Mouse (Mus musculus) MEL (cell line): ENCODE measurements around the gene Cyp27b1. TPM values are rescaled to one million over a fixed set of nuclear protein-coding genes. Genes with fewer than 3 reads are reported as not detected.
A peak's percentile ranks its signal among the peaks of the same experiment; 100 is the strongest.

Experiments
- DNase-seq: peaks from one replicate; pipeline ENCODE4 v3.0.0; 2011; ENCODE audit warnings: low read depth, low spot score
- H3K27ac ChIP-seq: 2 replicates; pipeline ENCODE4 v1.5.1; 2012; ENCODE audit warnings: low read depth, mild to moderate bottlenecking, control low read depth, low read length, moderate library complexity; ENCODE audit not compliant: control insufficient read depth
- H3K27me3 ChIP-seq, 2 experiments: fragments of 150-350 bp in 1 of 2; sonication (generic) in 1 of 2; 2 replicates each; pipeline ENCODE4 v1.6.1; 2012; ENCODE audit warnings: low read length in 2 of 2, mild to moderate bottlenecking in 2 of 2, improper control_type of control experiment in 1 of 2, moderate library complexity in 1 of 2; ENCODE audit not compliant: insufficient read depth in 2 of 2, control insufficient read depth in 1 of 2
- H3K36me3 ChIP-seq, 2 experiments: 2 replicates each; pipeline ENCODE4 v1.6.1; 2012 to 2014; ENCODE audit warnings: low read length in 2 of 2, improper control_type of control experiment in 1 of 2, inconsistent platforms in 1 of 2, mild to moderate bottlenecking in 1 of 2; ENCODE audit not compliant: insufficient read depth in 2 of 2, control insufficient read depth in 1 of 2
- H3K4me1 ChIP-seq, 2 experiments: fragments of 150-350 bp in 1 of 2; sonication (generic) in 1 of 2; 2 replicates each; pipeline ENCODE4 v1.6.1; 2012; ENCODE audit warnings: low read length in 2 of 2, improper control_type of control experiment in 1 of 2, mild to moderate bottlenecking in 1 of 2; ENCODE audit not compliant: insufficient read depth in 2 of 2, control insufficient read depth in 1 of 2
- H3K4me3 ChIP-seq, 2 experiments: fragments of 150-350 bp in 1 of 2; sonication (generic) in 1 of 2; 2 replicates each; pipeline ENCODE4 v1.5.1; 2012; ENCODE audit warnings: low read depth in 2 of 2, low read length in 2 of 2, mild to moderate bottlenecking in 2 of 2, moderate library complexity in 2 of 2, control low read depth in 1 of 2, improper control_type of control experiment in 1 of 2; ENCODE audit not compliant: control insufficient read depth in 1 of 2, insufficient read depth in 1 of 2
- H3K79me2 ChIP-seq: 2 replicates; pipeline ENCODE4 v1.6.1; 2012; ENCODE audit warnings: mild to moderate bottlenecking, low read length, moderate library complexity; ENCODE audit not compliant: control insufficient read depth, poor library complexity, insufficient read depth
- H3K9ac ChIP-seq: 2 replicates; pipeline ENCODE4 v1.6.1; 2012; ENCODE audit warnings: low read depth, mild to moderate bottlenecking, control low read depth, low read length, moderate library complexity; ENCODE audit not compliant: control insufficient read depth, poor library complexity, severe bottlenecking
- H3K9me3 ChIP-seq: fragments of 150-350 bp; sonication (generic); replicated peaks from 2 replicates; pipeline ENCODE4 v1.6.1; 2012; ENCODE audit warnings: mild to moderate bottlenecking, low read length, improper control_type of control experiment, moderate library complexity; ENCODE audit not compliant: insufficient read depth
- BHLHE40 ChIP-seq: IDR thresholded peaks from 2 replicates; pipeline ENCODE4 v1.6.1; 2012; ENCODE audit warnings: low read depth, mild to moderate bottlenecking, inconsistent platforms, low read length, improper control_type of control experiment, borderline replicate concordance
- CHD1 ChIP-seq: IDR thresholded peaks from 2 replicates; pipeline ENCODE4 v1.6.1; 2012; ENCODE audit warnings: low read depth, mild to moderate bottlenecking, inconsistent platforms, low read length, improper control_type of control experiment
- CHD2 ChIP-seq: IDR thresholded peaks from 2 replicates; pipeline ENCODE4 v1.6.1; 2011; ENCODE audit warnings: low read length, improper control_type of control experiment
- ELF1 ChIP-seq: IDR thresholded peaks from 2 replicates; pipeline ENCODE4 v1.6.1; 2014; ENCODE audit warnings: low read depth, mild to moderate bottlenecking, inconsistent platforms, low read length, improper control_type of control experiment, moderate library complexity
- ETS1 ChIP-seq: IDR thresholded peaks from 2 replicates; pipeline ENCODE4 v1.6.1; 2012; ENCODE audit warnings: low read depth, mild to moderate bottlenecking, inconsistent platforms, low read length, improper control_type of control experiment, moderate library complexity
- HCFC1 ChIP-seq: IDR thresholded peaks from 2 replicates; pipeline ENCODE4 v1.6.1; 2012; ENCODE audit warnings: low read depth, mild to moderate bottlenecking, inconsistent platforms, low read length, improper control_type of control experiment, moderate library complexity
- MAX ChIP-seq: IDR thresholded peaks from 2 replicates; pipeline ENCODE4 v1.6.1; 2011; ENCODE audit warnings: low read length, improper control_type of control experiment
- MAZ ChIP-seq: IDR thresholded peaks from 2 replicates; pipeline ENCODE4 v1.6.1; 2012; ENCODE audit warnings: low read depth, mild to moderate bottlenecking, inconsistent platforms, low read length, improper control_type of control experiment
- MXI1 ChIP-seq: IDR thresholded peaks from 2 replicates; pipeline ENCODE4 v1.6.1; 2011; ENCODE audit warnings: mild to moderate bottlenecking, low read depth, low read length, improper control_type of control experiment
- MYB ChIP-seq: IDR thresholded peaks from 2 replicates; pipeline ENCODE4 v1.6.1; 2011; ENCODE audit warnings: mild to moderate bottlenecking, low read depth, low read length, improper control_type of control experiment
- MYC ChIP-seq: IDR thresholded peaks from 2 replicates; pipeline ENCODE4 v1.6.1; 2011; ENCODE audit warnings: low read depth, mild to moderate bottlenecking, low read length, improper control_type of control experiment, moderate library complexity
- NELFE ChIP-seq: IDR thresholded peaks from 2 replicates; pipeline ENCODE4 v1.6.1; 2011; ENCODE audit warnings: low read depth, low read length, improper control_type of control experiment
- NRF1 ChIP-seq: IDR thresholded peaks from 2 replicates; pipeline ENCODE4 v1.6.1; 2014; ENCODE audit warnings: low read depth, mild to moderate bottlenecking, inconsistent platforms, low read length, improper control_type of control experiment, moderate library complexity; ENCODE audit not compliant: poor library complexity, insufficient read depth, severe bottlenecking
- POLR2A ChIP-seq, 2 experiments: IDR thresholded peaks; 2 replicates each; pipeline ENCODE4 v1.6.1; 2011 to 2012; ENCODE audit warnings: low read length in 2 of 2, mild to moderate bottlenecking in 2 of 2, control low read depth in 1 of 2, improper control_type of control experiment in 1 of 2, low read depth in 1 of 2, moderate library complexity in 1 of 2; ENCODE audit not compliant: control insufficient read depth in 1 of 2, insufficient read depth in 1 of 2, poor library complexity in 1 of 2
- POLR2AphosphoS2 ChIP-seq: IDR thresholded peaks from 2 replicates; pipeline ENCODE4 v1.6.1; 2011; ENCODE audit warnings: low read length, improper control_type of control experiment
- RCOR1 ChIP-seq: IDR thresholded peaks from 2 replicates; pipeline ENCODE4 v1.6.1; 2012; ENCODE audit warnings: low read depth, mild to moderate bottlenecking, inconsistent platforms, low read length, improper control_type of control experiment
- SIN3A ChIP-seq: IDR thresholded peaks from 2 replicates; pipeline ENCODE4 v1.6.1; 2012; ENCODE audit warnings: low read length, improper control_type of control experiment, inconsistent platforms
- TAL1 ChIP-seq: IDR thresholded peaks from 2 replicates; pipeline ENCODE4 v1.6.1; 2012; ENCODE audit warnings: mild to moderate bottlenecking, inconsistent platforms, low read length, moderate library complexity, mixed read lengths
- TBP ChIP-seq: IDR thresholded peaks from 2 replicates; pipeline ENCODE4 v1.8.0; 2011; ENCODE audit warnings: low read depth, low read length, improper control_type of control experiment
- TCF12 ChIP-seq: IDR thresholded peaks from 2 replicates; pipeline ENCODE4 v1.6.1; 2014; ENCODE audit warnings: low read depth, mild to moderate bottlenecking, inconsistent platforms, low read length, improper control_type of control experiment, moderate library complexity
- USF1 ChIP-seq: IDR thresholded peaks from 2 replicates; pipeline ENCODE4 v1.6.1; 2014; ENCODE audit warnings: low read depth, mild to moderate bottlenecking, inconsistent platforms, low read length, improper control_type of control experiment, moderate library complexity
- USF2 ChIP-seq, 2 experiments: IDR thresholded peaks; 2 replicates each; pipeline ENCODE4 v1.6.1; 2011 to 2012; ENCODE audit warnings: improper control_type of control experiment in 2 of 2, low read length in 2 of 2, borderline replicate concordance in 1 of 2, inconsistent platforms in 1 of 2, low read depth in 1 of 2, mild to moderate bottlenecking in 1 of 2; ENCODE audit not compliant: insufficient read depth in 1 of 2
- ZNF384 ChIP-seq: IDR thresholded peaks from 2 replicates; pipeline ENCODE4 v1.6.1; 2012; ENCODE audit warnings: low read depth, mild to moderate bottlenecking, inconsistent platforms, low read length, improper control_type of control experiment
- polyA plus RNA-seq, 2 experiments: library from polyadenylated mRNA; stranded (reverse) in 1 of 2; unstranded in 1 of 2; fragments of >175 nt in 1 of 2; fragments of >200 nt in 1 of 2; gene quantifications; 2 replicates each; pipeline versions ENCODE4 v1.2.1 to v1.2.4; 2012; ENCODE audit warnings: low replicate concordance in 2 of 2, low read depth in 1 of 2; ENCODE audit not compliant: insufficient read length in 2 of 2, insufficient read depth in 1 of 2, missing spikeins in 1 of 2
- total RNA-seq: library from RNA; depleted of rRNA; stranded (reverse); fragments of 300-350 nt; gene quantifications from 2 replicates; pipeline ENCODE4 v1.2.3, GENCODE M21; 2012

Gene Cyp27b1
- total and polyA plus RNA-seq, 3 experiments, result 0.23 to 0.93 TPM; not detected in 1

- peak within 1 kb of the TSS; percentile 81 for H3K27ac ChIP-seq
- no peaks in the 10 kb centered on the region for H3K27me3 ChIP-seq
These were observed 22.4 kb downstream of the Cyp27b1 start, which contains the start of gene Tspan31 for GRCm38 (mm10) chr10:127070190-127071121. TSS of gene Tspan31 (minus strand) at chr10:127070264.

GRCm38 (mm10) chr10:127071203-127071602 is 23.2 kb downstream of the Cyp27b1 start:
- Histone ChIP-seq H3K9ac (peak overlapping the region; percentile 69), H3K79me2 (peaks cover 15% of the 10 kb centered on the region), H3K27me3 (no peaks in the 10 kb centered on the region), H3K27ac (peak overlapping the region; percentile 81), H3K36me3 (peaks cover 2 to 21% of the 10 kb centered on the region in 2 experiments; a peak in 3 of 4 replicates), H3K4me3 (peak overlapping the region; percentile 66 to 83), H3K4me1 (peaks cover 3 to 7% of the 10 kb centered on the region in 2 experiments; a peak in 3 of 4 replicates), H3K9me3 (no peaks in the 10 kb centered on the region)
- TF ChIP-seq TBP, result peak; percentile 89
- no peak for TF ChIP-seq MAX
- peak; percentile 51 for DNase-seq

More at GRCm38 (mm10) chr10:127070190-127071121, 22.4 kb downstream of the Cyp27b1 start, which contains the start of gene Tspan31:
- Histone ChIP-seq H3K9ac (peak within 1 kb of the TSS; percentile 90), H3K4me1 (peaks cover 3 to 8% of the 10 kb centered on the region in 2 experiments; a peak in 3 of 4 replicates), H3K36me3 (peaks cover 6 to 25% of the 10 kb centered on the region in 2 experiments), H3K79me2 (peaks cover 16% of the 10 kb centered on the region), H3K9me3 (no peaks in the 10 kb centered on the region), H3K4me3 (peak within 1 kb of the TSS; percentile 89 to 93)
- DNase-seq, result peak; percentile 98
- TF ChIP-seq NELFE, result peak; percentile 73
- peak; percentile 80 for TF ChIP-seq HCFC1
- TF ChIP-seq SIN3A, result peak; percentile 79
- TF ChIP-seq TBP, result peak; percentile 82
- peak; percentile 21 to 88; a peak in 2 of 4 replicates for TF ChIP-seq POLR2A (IDR thresholded peaks at IDR 0.05; ENCODE audit: control insufficient read depth in 1 of 2, insufficient read depth in 1 of 2, low read depth in 1 of 2, low read length in 2 of 2, poor library complexity in 1 of 2)
- TF ChIP-seq MAX, result peak; percentile 65
- no peak for TF ChIP-seq MYB
- TF ChIP-seq BHLHE40, result peak; percentile 30; the same call in 1 of the 2 replicates
- peak; percentile 46 for TF ChIP-seq ELF1
- TF ChIP-seq CHD2, result peak; percentile 56; the same call in 1 of the 2 replicates
- peak; percentile 99 for TF ChIP-seq ZNF384
- TF ChIP-seq TAL1, result no peak
- no peak; the same call in 1 of the 2 replicates for TF ChIP-seq CHD1
- TF ChIP-seq TCF12, result peak; percentile 38; the same call in 1 of the 2 replicates
- peak; percentile 59 for TF ChIP-seq MAZ
- TF ChIP-seq MYC, result peak; percentile 66
- TF ChIP-seq POLR2AphosphoS2, result peak; percentile 57; the same call in 1 of the 2 replicates
- TF ChIP-seq MXI1, result peak; percentile 66
- peak; percentile 57 for TF ChIP-seq USF1
- TF ChIP-seq NRF1, result peak; percentile 77
- no peak for TF ChIP-seq RCOR1
- TF ChIP-seq USF2 (IDR thresholded peaks at IDR 0.05; ENCODE audit: borderline replicate concordance in 1 of 2, insufficient read depth in 1 of 2, low read depth in 1 of 2, low read length in 2 of 2), result no peak
- 0 out of 2 replicates have a peak, but pooled peaks have one; percentile 30 for TF ChIP-seq ETS1
- TF ChIP-seq, all 39 proteins: peak for 18
